Mouse (Mus musculus) layer of hippocampus, adult 11-12 months (tissue): ENCODE data around the gene Zfp112.
"Not testable (repeated sequence)": the region's sequence is repeated elsewhere in the genome, so short reads cannot be mapped to it uniquely, and the experiment has no call there.

Experiments used
- DNase-seq: peaks from one replicate; pipeline ENCODE4 v3.0.0; 2022; ENCODE audit warnings: low spot score

The Zfp112 gene

GRCm38 (mm10) chr7:24112156-24112856, at the start of gene Zfp112:
Gene Zfp112, plus strand, starts transcription at chr7:24112314.
- peak; percentile 82 for DNase-seq

GRCm38 (mm10) chr7:24074424-24074823, 37.7 kb upstream of the Zfp112 start:
- not testable (repeated sequence) for DNase-seq

DNA sequence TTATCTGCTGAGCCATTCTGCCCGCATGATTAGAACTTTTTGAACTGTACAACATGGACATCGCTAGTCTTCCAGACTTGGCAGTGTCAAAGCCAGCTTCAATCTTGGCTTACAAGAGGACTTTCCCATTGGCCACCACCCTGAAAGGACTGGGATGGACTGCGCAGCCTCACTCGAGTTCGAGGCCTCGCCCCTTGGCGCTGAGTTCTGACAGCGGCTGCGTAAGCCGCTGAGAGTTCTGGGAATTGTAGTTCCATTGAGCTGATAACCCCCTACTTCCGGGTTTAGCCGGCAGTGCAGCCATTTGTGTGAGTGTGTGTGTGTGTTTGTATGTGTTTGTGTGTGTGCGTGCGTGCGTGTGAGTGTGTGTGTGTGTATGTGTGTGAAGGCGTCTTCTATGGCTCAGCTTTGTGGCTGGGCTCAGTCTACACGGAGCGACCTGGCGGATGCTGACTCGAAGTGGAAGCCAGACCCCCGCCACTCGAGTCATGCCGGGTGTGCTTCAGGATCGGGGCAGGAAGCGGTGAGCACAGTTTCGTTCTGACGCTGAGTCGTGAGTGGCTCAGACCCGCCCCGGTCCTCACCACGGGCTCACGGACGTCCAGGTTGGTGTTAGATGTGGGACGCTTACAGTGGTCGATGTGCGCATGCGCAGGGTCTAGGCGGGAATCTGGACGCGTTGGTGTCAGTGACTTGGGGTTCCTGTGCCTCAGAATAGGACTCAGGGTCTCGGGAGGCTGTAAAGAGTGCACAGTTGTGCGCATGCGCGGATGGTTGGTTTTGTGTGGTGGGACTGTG, 30.3 kb upstream of the Zfp112 start, which contains the start of gene Zfp180:
Zfp180 (plus strand) TSS at position 291 of the 798 bp plus-strand sequence.
- peak; percentile 97 for DNase-seq

DNA sequence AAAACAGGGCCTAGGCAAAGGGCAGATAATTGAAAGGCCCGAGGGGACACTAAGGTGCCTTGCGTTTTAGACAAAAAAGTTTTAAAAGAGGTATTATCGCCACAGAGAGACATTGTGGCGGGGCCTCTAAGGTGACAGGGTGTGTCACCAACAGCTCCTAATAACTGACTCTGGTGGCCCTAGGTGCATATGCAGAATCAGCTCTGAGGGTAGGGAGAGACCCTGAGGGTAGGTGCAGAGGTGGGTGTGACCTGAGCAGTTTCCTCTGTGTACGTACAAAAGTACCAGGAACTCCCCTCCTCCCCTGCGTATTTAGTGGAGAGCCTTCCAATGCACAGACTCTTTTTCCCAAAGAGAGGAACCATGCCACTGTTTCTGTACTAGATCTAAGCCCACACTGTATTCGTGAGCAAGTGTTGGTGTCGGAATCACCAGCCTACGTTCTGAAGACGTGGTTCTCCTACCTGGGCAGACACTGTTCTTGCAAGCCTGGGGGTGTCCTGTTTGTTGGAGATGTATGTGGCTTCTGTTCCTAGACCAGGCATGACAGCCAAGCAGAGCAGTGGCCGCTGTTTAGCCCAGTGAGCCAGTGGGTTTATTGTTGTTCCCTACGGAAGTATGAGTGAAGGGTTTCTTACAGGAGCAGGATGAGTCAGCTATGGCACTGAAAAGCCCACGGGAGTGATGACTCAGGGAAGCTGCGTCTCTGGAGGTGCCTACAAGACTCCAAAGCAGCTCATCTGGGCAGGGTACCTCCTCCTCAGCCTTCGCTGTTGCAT, 29.5 kb upstream of the Zfp112 start:
- no peak for DNase-seq

DNA sequence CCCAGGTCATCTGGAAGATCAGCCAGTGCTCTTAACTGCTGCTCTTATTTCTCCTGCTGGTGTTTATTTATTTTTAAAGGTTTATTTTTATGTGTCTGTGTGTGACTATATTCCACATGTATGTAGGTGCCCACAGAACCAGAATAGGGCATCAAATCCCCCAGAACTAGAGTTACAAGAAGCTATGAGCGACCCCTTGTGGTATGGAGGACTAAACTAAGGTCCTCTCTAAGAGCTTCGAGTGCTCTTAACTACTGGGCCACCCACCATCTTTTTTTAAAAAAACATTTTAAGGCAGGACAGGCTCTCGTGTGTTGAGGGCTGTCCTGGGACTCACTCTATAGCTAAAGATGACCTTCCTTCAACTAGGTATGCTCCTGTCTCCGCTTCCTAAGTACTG, 25.2 kb upstream of the Zfp112 start:
- no peak for DNase-seq

- no peak for DNase-seq
Observed at GRCm38 (mm10) chr7:24087485-24088125, 24.5 kb upstream of the Zfp112 start.

DNA sequence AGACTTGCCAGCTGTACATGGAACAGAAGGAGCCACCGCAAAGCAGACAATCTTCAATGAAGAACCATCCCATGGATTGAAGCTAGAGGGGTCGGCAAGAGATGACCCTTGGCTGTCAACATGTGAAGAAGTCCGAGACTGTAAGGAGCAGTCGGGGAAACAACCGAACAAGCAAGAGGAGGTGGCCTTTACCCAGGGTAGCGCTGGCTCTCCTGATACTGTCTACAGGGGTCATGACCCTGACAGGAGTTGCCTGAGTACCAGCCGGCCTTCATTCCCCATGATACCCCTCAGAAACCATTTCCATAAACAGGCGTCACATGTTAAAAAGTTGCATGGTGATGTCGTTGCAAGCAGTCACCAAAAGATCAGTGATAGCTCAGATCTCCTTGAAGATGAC, 7.7 kb upstream of the Zfp112 start:
- DNase-seq: no peak

GRCm38 (mm10) chr7:24105144-24105703, 6.9 kb upstream of the Zfp112 start:
- DNase-seq: no peak

DNA sequence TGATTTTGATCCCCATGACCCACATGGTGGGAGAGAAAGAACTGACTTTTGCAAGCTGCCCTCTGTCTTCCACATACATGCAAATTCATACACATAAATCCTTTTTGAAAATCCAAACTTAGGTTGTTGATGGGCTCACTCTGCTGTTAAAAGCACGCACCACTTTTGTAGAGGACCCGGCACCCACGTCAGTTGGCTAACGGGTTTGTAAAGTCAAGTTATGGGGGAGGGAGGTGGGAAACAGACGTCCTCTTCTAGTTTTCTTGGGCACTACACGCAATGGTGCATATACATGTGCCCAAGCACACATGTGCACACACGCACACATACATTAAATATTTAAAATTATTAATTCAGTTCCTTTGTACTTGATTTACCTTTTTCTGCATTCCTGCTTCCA, 1.3 kb upstream of the Zfp112 start:
- DNase-seq: no peak

DNA sequence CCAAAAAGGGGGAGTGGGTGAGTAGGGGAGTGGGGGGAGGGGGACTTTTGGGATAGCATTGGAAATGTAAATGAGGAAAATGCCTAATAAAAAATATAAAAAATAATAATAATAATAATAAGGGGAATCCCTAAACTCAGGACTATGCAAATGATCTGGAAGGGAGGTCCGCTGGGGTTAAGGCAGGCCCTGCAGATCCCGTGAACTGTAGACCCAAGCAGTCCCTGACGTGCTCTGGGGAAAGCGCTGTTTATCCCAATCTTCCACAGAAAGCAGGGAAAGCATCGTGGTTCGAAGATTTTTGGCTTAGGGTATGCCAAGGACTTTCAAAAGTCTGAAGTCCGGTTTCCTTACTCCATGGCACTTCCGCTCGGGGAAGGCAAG, 350 bp upstream of the Zfp112 start:
- DNase-seq: no peak

DNA sequence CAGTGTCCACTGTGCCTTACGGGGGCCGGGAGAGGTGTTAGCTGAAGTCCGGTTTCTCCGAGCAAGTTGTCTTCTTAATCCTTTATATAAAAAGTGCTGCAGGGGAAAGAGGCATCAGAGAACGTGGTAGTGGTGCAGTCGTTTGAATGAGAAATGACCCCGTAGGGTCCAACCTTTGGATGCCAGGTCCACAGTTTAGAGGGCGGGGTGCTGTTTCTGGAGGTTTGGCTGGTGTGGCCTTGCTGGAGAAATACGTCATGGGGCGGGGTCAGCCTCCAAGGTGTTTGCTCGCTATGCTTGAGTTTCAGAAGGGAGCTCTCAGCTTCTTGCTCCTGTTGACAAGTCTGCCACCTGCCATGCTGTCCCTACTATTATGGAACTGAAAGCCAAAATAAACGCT, 887 bp downstream of the Zfp112 start:
- DNase-seq: peak; percentile 25

- DNase-seq: no peak
Observed at GRCm38 (mm10) chr7:24116655-24117054, 4.5 kb downstream of the Zfp112 start.

DNA sequence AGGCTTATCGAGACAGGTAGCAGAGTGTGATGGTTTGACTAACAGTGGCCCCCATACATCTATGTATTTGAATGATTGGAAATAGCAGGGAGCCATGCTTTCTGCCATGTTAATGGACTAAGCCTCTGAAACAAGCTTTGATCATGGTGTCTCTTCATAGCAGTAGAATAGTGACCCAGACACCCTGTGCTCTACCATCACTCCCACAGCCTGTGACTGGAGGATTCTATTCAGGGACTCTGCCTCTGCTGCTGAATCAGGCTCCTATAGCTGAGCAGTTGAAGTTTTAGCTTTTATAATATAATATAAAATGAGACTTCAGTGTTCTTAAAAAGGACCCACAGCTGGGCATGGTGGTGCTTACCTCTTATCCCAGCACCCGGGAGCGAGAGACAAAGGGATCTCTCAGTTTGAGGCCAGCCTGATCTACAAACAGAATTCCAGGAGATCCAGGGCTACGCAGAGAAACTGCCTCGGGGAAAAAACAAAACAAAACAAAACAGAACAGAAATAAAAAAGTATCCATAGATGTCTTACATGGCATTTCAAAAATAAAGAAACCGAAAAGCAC, 21.4 kb downstream of the Zfp112 start:
- DNase-seq: no peak

- DNase-seq: peak; percentile 89
Observed at GRCm38 (mm10) chr7:24133996-24134828, 22.1 kb downstream of the Zfp112 start, which contains the start of gene Zfp235. Gene Zfp235, plus strand, starts transcription at chr7:24134169.

DNA sequence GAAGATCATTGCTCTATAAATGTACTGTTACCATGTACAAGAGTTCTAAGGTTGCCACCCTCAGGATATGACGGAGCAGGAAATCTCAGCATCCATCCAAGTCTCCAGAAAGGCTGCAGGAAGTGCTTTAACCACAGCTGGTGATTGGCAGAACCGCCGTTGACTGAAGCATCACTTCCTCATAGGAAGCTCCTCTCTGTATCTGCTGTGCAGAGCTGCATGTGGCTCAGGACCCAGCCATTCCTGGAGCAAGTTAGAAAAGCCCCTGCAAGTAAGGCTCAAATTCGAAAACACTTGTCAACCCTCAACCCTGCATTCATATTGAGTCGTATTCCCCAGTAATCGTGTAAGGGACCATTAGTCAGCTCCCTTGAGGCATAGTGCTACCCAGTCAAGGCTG, 30.5 kb downstream of the Zfp112 start:
- DNase-seq: no peak

DNA sequence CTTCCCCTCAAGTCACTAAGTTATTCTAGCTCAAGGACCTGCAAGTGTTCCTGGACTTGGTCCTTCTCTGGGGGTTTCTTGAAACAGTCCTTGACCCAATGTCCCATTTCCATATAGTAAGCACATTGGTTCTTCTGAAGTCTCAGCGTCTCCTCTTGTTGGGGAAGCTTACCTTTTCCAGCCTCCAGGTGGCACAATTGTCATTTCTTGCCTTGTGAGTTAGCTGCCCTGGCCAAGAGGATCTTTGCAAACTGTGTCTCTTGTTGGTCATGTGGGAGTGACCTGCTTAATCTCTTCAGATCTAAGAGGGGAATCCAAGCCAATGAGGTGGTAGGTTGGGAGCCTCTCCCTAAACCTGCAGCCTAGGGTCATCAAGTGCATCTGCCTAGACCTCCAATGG, 41.2 kb downstream of the Zfp112 start:
- no peak for DNase-seq

- no peak for DNase-seq
Observed at GRCm38 (mm10) chr7:24172191-24172590, 60.1 kb downstream of the Zfp112 start.

DNA sequence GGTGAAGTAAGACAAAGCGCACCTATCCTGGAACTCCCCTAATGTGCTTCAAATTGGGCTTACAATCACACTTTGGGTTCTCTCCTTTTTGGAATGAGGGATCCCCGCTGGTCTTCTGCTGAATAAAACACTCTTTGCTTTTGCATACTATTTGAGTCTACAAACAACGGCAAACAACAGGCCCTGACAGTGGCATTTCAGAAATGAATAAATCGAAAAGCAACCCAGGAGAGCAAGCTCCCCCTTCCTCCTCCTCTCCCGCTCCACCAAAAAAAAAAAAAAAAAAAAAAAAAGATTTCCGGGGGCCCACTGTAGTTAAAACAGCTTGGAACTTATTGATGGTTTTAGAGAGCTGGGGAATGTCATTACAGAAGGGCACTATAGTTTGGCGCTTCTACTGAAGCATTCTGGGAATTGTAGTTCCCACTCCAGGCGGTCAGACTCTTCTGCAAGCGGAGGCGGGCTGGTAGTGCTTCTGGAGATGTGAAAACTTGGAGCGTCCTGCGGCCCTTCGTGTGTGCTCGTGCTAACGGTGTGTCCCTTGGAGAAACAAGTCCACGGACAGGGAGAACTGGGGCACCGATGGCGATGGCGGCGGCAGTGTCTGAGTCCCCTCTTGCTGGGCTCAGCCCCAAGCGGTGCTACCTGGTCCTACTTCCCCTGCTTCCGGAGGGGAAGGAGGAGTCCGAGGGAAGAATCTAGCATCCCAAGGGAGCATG, 62.7 kb downstream of the Zfp112 start, which contains the start of gene Zfp114:
Zfp114 (plus strand) TSS at position 443 of the 719 bp plus-strand sequence.
- DNase-seq: peak; percentile 74

- no peak for DNase-seq
Observed at GRCm38 (mm10) chr7:24175337-24175711, 63.2 kb downstream of the Zfp112 start.
